Mouse (Mus musculus) hindbrain, embryonic 13.5 days (tissue): ENCODE measurements around the gene Gtf2ird2. TPM values are rescaled to one million over a fixed set of nuclear protein-coding genes. Genes with fewer than 3 reads are reported as not detected.

Experiments used
- polyA plus RNA-seq: library from polyadenylated mRNA; unstranded; fragments of >200 nt; fragmentation: Nextera tagmentation; extraction: Ambion mirVana; gene quantifications from 2 replicates; pipeline ENCODE4 v1.2.1, GENCODE M21; 2015

Gene Gtf2ird2
- polyA plus RNA-seq, 1 experiment from 2014 or later: 12.8 TPM

Other genes starting within 250 kb of the Gtf2ird2 start
- gene Castor2, start 84.3 kb upstream of the Gtf2ird2 start, polyA plus RNA-seq: 23.8 and 29.3 TPM in 2 replicates
- 19.9 and 20.4 TPM in 2 replicates for gene Rcc1l, start 7.2 kb upstream of the Gtf2ird2 start, polyA plus RNA-seq
- gene Ncf1, start 45.6 kb downstream of the Gtf2ird2 start, polyA plus RNA-seq: 2.3 and 3.5 TPM in 2 replicates
- 173 TPM in 2 replicates for gene Gtf2i, start 130.7 kb downstream of the Gtf2ird2 start, polyA plus RNA-seq